Mouse (Mus musculus) frontal cortex, adult 2 months (tissue): ENCODE measurements at regions not wholly inside any gene's neighbourhood (a gene's known extent, or its start where the extent isn't known, plus 50 kb on each side); places are given as distances from the start of the nearest gene placed in this dataset.
"Not testable (repeated sequence)": the region's sequence is repeated elsewhere in the genome, so short reads cannot be mapped to it uniquely, and the experiment has no call there.

Source experiments
- DNase-seq, 2 experiments: peaks; one replicate each; pipeline ENCODE4 v3.0.0; 2022; ENCODE audit warnings: low spot score in 1 of 2; ENCODE audit errors: extremely low spot score in 1 of 2

GRCm38 (mm10) chr6:68370010-68370409 is 834.4 kb upstream of the Tacstd2 start:
- DNase-seq: no peak

- DNase-seq: peak; percentile 4 to 35
Observed at GRCm38 (mm10) chr6:68339846-68340245, 804.2 kb upstream of the Tacstd2 start.

- DNase-seq: not testable (repeated sequence)
Observed at GRCm38 (mm10) chr6:68339205-68339604, 803.6 kb upstream of the Tacstd2 start.

GRCm38 (mm10) chr6:68311409-68311808 is 775.8 kb upstream of the Tacstd2 start:
- DNase-seq: no peak

- no peak for DNase-seq
Observed at GRCm38 (mm10) chr6:68302133-68302532, 766.5 kb upstream of the Tacstd2 start.

- DNase-seq: no peak
Observed at GRCm38 (mm10) chr6:68256725-68257124, 721.1 kb upstream of the Tacstd2 start.

- DNase-seq: no peak
Observed at GRCm38 (mm10) chr6:68256151-68256550, 720.6 kb upstream of the Tacstd2 start.

- no peak for DNase-seq
Observed at GRCm38 (mm10) chr6:68252730-68253129, 717.1 kb upstream of the Tacstd2 start.

- DNase-seq: not testable (repeated sequence)
Observed at GRCm38 (mm10) chr6:68251320-68251719, 715.7 kb upstream of the Tacstd2 start.

- DNase-seq: not testable (repeated sequence)
Observed at GRCm38 (mm10) chr6:68250392-68250791, 714.8 kb upstream of the Tacstd2 start.

GRCm38 (mm10) chr6:68249259-68249658 is 713.7 kb upstream of the Tacstd2 start:
- not testable (repeated sequence) for DNase-seq

- not testable (repeated sequence) for DNase-seq
Observed at GRCm38 (mm10) chr6:68248018-68248533, 712.5 kb upstream of the Tacstd2 start.

- DNase-seq: not testable (repeated sequence)
Observed at GRCm38 (mm10) chr6:68242749-68243148, 707.2 kb upstream of the Tacstd2 start.

- no peak for DNase-seq
Observed at GRCm38 (mm10) chr6:68219685-68220084, 684.1 kb upstream of the Tacstd2 start.

GRCm38 (mm10) chr6:68201448-68201847 is 665.9 kb upstream of the Tacstd2 start:
- DNase-seq: peak in 1 of 2 experiments; percentile 55

GRCm38 (mm10) chr6:68198031-68198430 is 662.4 kb upstream of the Tacstd2 start:
- DNase-seq: no peak

GRCm38 (mm10) chr6:68164792-68165191 is 629.2 kb upstream of the Tacstd2 start:
- DNase-seq: peak; percentile 13 to 18

- DNase-seq: not testable (repeated sequence)
Observed at GRCm38 (mm10) chr6:68164111-68164510, 628.5 kb upstream of the Tacstd2 start.

GRCm38 (mm10) chr6:68151569-68151968 is 616.0 kb upstream of the Tacstd2 start:
- DNase-seq: no peak

- DNase-seq: no peak
Observed at GRCm38 (mm10) chr6:68102481-68102880, 566.9 kb upstream of the Tacstd2 start.
